Mouse (Mus musculus): ENCODE measurements at regions not wholly inside any gene's neighbourhood (a gene's known extent, or its start where the extent isn't known, plus 50 kb on each side); places are given as distances from the start of the nearest gene placed in this dataset.

- ATAC-seq (replicated peaks), result no peak
- WGBS, result 73% methylated on average over 14 of the region's 14 CpGs
- no peak overlapping the region for H3K27ac ChIP-seq (replicated peaks)
- H3K9me3 ChIP-seq, result no peaks in the 10 kb centered on the region
- H3K4me2 ChIP-seq (replicated peaks), result no peak overlapping the region
- no peaks in the 10 kb centered on the region for H3K4me1 ChIP-seq
- no peak overlapping the region for H3K4me3 ChIP-seq
- no peaks in the 10 kb centered on the region for H3K27me3 ChIP-seq
- H3K9ac ChIP-seq (replicated peaks), result no peak overlapping the region
- H3K36me3 ChIP-seq, result no peaks in the 10 kb centered on the region
Measured at GRCm38 (mm10) chr6:127241693-127242425, 89.9 kb upstream of the Ccnd2 start.

DNA sequence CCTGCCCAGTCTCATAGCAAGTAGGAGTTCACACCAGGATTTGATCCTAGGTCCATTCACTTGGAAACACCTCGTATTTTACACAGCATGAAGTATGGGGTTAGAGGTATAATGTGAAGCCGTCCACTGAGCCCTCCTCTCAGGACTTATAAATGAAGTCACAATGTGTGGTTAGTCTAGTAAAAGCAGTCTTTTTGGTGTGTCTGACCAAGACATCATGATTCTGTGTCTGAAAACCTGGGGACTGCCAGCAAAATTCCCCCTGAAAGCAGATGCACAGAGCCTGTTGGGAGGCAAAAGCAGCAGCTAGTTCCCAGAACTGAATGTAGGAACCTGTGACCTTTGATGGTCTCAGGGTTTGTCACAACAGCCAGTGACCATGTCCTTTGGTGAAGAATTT lies 91.0 kb upstream of the Ccnd2 start:
- Histone ChIP-seq H3K36me3 (no peaks in the 10 kb centered on the region), H3K9me3 (no peaks in the 10 kb centered on the region), H3K4me3 (no peak overlapping the region), H3K4me1 (no peaks in the 10 kb centered on the region), H3K4me2 (replicated peaks) (no peak overlapping the region), H3K27ac (replicated peaks) (no peak overlapping the region), H3K27me3 (no peaks in the 10 kb centered on the region), H3K9ac (replicated peaks) (no peak overlapping the region)
- WGBS, result 84% methylated on average over 2 of the region's 2 CpGs
- ATAC-seq (replicated peaks), result no peak

DNA sequence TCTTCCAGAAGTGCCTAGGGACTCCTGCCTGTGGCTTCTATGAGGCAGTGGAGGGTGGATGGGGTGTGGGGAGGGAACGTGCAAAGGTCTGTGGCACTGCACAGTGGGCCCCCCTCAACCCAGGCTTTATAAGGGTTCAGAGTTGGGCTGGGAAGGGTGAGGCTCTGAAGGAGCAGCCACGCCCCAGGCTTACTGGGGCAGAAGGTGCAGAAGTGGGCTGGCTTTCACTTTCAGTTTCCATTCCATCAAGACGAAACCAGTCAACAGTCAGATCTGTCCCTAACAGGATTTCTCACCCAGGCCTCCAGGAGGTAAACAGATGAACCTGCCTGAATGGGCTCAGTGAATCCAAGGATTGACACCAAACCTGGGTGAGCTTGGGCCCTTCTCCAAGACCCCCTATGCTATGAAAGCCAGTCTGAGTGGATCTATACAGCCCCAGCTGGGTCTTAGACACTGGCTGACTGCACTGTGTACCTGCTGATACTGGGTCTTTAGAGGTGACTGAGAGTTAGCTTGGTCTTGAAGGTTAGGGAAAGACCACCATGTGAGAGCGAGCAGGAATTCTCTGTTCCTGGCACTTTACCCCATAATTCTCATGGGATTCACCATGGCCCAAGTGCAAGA lies 93.9 kb upstream of the Ccnd2 start:
- 89% methylated on average over 4 of the region's 4 CpGs for WGBS
- H3K4me3 ChIP-seq, result no peak overlapping the region

DNA sequence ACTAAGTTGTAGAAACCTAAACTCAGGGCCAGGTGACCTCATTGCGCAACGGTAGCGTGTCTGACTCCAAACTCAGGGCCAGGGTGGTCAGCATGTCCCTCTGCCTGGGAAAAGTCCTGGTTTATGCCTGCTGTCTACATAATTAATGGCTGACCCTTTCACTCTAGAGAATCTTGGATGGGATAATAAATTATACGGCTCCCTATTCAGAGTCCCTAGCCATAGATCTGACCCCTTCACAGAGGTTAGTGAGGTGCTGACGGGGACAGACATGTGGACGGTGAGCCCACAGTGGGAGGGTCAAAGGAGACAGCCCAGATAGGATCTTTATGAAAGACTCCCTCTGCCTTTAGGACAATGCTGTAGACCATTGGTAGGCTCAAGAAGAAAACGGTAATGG lies 94.7 kb upstream of the Ccnd2 start:
- Histone ChIP-seq H3K36me3 (no peaks in the 10 kb centered on the region), H3K4me1 (peaks cover 16% of the 10 kb centered on the region), H3K9me3 (no peaks in the 10 kb centered on the region), H3K4me2 (replicated peaks) (no peak overlapping the region), H3K4me3 (no peak overlapping the region), H3K27me3 (no peaks in the 10 kb centered on the region), H3K27ac (replicated peaks) (no peak overlapping the region), H3K9ac (replicated peaks) (no peak overlapping the region)
- no peak for ATAC-seq (replicated peaks)
- 92% methylated on average over 7 of the region's 7 CpGs for WGBS

More for the DNA sequence above, 93.9 kb upstream of the Ccnd2 start:
- Histone ChIP-seq H3K9me3 (no peaks in the 10 kb centered on the region), H3K27me3 (no peaks in the 10 kb centered on the region), H3K9ac (replicated peaks) (no peak overlapping the region), H3K4me2 (replicated peaks) (no peak overlapping the region), H3K27ac (replicated peaks) (no peak overlapping the region), H3K36me3 (no peaks in the 10 kb centered on the region), H3K4me1 (peaks cover 8% of the 10 kb centered on the region)
- no peak for ATAC-seq (replicated peaks)

GRCm38 (mm10) chr6:127247343-127247742 lies 95.3 kb upstream of the Ccnd2 start:
- H3K4me1 ChIP-seq, result peaks cover 21% of the 10 kb centered on the region
- H3K9ac ChIP-seq (replicated peaks), result no peak overlapping the region
- 35% methylated on average over 5 of the region's 5 CpGs for WGBS
- no peaks in the 10 kb centered on the region for H3K9me3 ChIP-seq
- H3K36me3 ChIP-seq, result no peaks in the 10 kb centered on the region
- no peak overlapping the region for H3K4me2 ChIP-seq (replicated peaks)
- H3K27ac ChIP-seq (replicated peaks), result no peak overlapping the region
- no peak for ATAC-seq (replicated peaks)
- no peaks in the 10 kb centered on the region for H3K27me3 ChIP-seq
- no peak overlapping the region for H3K4me3 ChIP-seq

GRCm38 (mm10) chr6:127250181-127250873 lies 98.3 kb upstream of the Ccnd2 start:
- H3K9me3 ChIP-seq, result no peaks in the 10 kb centered on the region
- no peak overlapping the region for H3K27ac ChIP-seq (replicated peaks)
- H3K4me1 ChIP-seq, result peaks cover 21% of the 10 kb centered on the region
- no peaks in the 10 kb centered on the region for H3K27me3 ChIP-seq
- no peak overlapping the region for H3K9ac ChIP-seq (replicated peaks)
- no peaks in the 10 kb centered on the region for H3K36me3 ChIP-seq
- H3K4me2 ChIP-seq (replicated peaks), result no peak overlapping the region
- no peak overlapping the region for H3K4me3 ChIP-seq
- ATAC-seq (replicated peaks), result no peak
- WGBS, result 9% methylated on average over 8 of the region's 8 CpGs

GRCm38 (mm10) chr6:127250874-127251670 lies 99.1 kb upstream of the Ccnd2 start:
- Histone ChIP-seq H3K9me3 (no peaks in the 10 kb centered on the region), H3K4me1 (peaks cover 21% of the 10 kb centered on the region), H3K4me3 (no peak overlapping the region), H3K27ac (replicated peaks) (no peak overlapping the region), H3K4me2 (replicated peaks) (0 out of 2 replicates have a peak overlapping the region, but pooled peaks have one; percentile 9), H3K9ac (replicated peaks) (no peak overlapping the region), H3K36me3 (no peaks in the 10 kb centered on the region), H3K27me3 (no peaks in the 10 kb centered on the region)
- no peak for ATAC-seq (replicated peaks)
- WGBS, result 11% methylated on average over 11 of the region's 11 CpGs

DNA sequence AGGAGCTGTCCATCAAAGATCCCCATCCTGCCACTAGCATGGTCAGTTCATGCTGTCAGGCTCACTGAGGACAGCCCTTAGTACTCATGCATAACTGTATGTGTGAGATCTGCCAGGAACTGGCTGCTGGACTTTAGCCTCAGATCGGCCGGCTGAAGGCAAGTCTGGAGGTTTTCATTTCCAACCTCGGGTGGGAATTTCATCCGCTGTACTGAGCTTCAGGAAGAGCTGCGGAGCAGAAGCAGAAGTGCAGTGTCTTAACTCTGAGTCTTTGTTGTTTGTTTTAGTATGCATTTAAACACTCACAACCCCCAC lies 99.6 kb upstream of the Ccnd2 start:
- Histone ChIP-seq H3K4me2 (replicated peaks) (no peak overlapping the region), H3K9me3 (no peaks in the 10 kb centered on the region), H3K36me3 (no peaks in the 10 kb centered on the region), H3K27me3 (no peaks in the 10 kb centered on the region), H3K4me3 (no peak overlapping the region), H3K27ac (replicated peaks) (no peak overlapping the region), H3K9ac (replicated peaks) (no peak overlapping the region), H3K4me1 (peaks cover 21% of the 10 kb centered on the region)
- ATAC-seq (replicated peaks), result no peak
- 7% methylated on average over 5 of the region's 5 CpGs for WGBS

- no peaks in the 10 kb centered on the region for H3K36me3 ChIP-seq
- peaks cover 21% of the 10 kb centered on the region for H3K4me1 ChIP-seq
- no peak overlapping the region for H3K9ac ChIP-seq (replicated peaks)
- H3K27ac ChIP-seq (replicated peaks), result no peak overlapping the region
- no peak overlapping the region for H3K4me3 ChIP-seq
- no peak; the same call in 1 of the 2 replicates for ATAC-seq (replicated peaks)
- no peaks in the 10 kb centered on the region for H3K9me3 ChIP-seq
- no peak overlapping the region for H3K4me2 ChIP-seq (replicated peaks)
- 3% methylated on average over 3 of the region's 3 CpGs for WGBS
- no peaks in the 10 kb centered on the region for H3K27me3 ChIP-seq
Measured at GRCm38 (mm10) chr6:127252000-127252721, 100.2 kb upstream of the Ccnd2 start.

DNA sequence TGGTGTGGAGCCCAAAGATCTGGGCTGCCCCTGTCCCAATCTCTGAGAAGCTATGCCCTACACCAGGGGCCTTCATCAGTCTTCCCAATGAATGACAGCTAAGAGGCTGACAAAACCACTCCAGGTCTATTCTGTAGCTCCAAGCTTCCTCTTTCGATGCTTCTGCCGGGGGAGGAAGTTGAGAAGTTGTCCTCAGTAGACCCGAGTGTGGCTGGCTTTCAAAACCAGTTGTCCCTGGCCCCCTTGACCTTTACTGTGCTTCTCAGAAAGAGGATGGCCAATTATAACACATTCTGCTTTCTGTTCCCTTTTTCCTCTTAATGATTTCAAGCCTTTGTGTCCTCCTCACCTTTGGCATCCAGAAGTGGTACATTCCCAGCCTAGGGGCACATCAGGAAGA lies 101.9 kb upstream of the Ccnd2 start:
- 82% methylated on average over 3 of the region's 3 CpGs for WGBS
- Histone ChIP-seq H3K27me3 (no peaks in the 10 kb centered on the region), H3K9ac (replicated peaks) (no peak overlapping the region), H3K36me3 (no peaks in the 10 kb centered on the region), H3K9me3 (no peaks in the 10 kb centered on the region), H3K4me2 (replicated peaks) (no peak overlapping the region), H3K27ac (replicated peaks) (no peak overlapping the region), H3K4me3 (no peak overlapping the region), H3K4me1 (peaks cover 21% of the 10 kb centered on the region)
- ATAC-seq (replicated peaks), result no peak

DNA sequence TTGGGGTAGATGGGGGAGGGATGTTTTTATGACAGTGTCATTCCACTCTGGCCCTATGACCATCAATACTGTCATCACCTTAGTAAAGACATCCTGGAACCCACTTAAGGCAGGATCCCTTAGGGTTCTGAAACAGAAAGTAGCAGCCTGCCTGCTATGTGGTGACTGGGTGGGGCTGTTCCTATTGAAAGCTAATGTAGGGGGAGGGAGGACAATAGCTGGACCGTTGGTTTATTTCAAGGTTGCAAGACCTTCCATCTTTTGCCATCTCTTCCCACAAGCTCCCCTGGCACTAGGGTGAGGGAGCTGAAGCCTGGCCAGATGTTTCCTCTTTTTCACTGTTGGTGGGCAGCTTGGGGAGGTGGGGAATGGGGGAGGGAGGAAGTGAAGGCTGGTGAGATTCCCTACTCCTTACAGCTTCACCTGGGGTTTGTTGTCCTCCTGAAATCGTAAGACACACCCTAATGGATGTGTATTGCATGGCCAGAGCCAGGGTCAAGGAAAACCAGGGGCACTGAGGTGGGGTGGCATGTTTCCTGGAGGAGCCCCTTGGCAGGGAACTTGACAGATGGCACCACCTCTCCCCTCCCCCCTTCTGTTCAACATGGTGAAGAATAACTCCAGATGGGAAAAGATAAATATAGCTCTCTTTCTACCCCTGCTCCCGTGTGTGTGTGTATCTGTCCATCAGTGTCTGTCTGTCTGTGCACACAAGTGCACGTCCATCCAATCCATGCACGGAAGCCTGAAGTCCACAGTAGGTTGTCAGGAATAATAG lies 112.1 kb upstream of the Ccnd2 start:
- ATAC-seq (replicated peaks), result no peak
- Histone ChIP-seq H3K4me3 (no peak overlapping the region), H3K27ac (replicated peaks) (no peak overlapping the region), H3K9me3 (no peaks in the 10 kb centered on the region), H3K4me2 (replicated peaks) (no peak overlapping the region), H3K27me3 (no peaks in the 10 kb centered on the region), H3K4me1 (peaks cover 12% of the 10 kb centered on the region), H3K36me3 (no peaks in the 10 kb centered on the region), H3K9ac (replicated peaks) (no peak overlapping the region)
- WGBS, result 73% methylated on average over 5 of the region's 5 CpGs
